Mouse (Mus musculus): ENCODE measurements around the gene Tgm2. TPM values are rescaled to one million over a fixed set of nuclear protein-coding genes. Genes with fewer than 3 reads are reported as not detected.
A peak's percentile ranks its signal among the peaks of the same experiment; 100 is the strongest.

Gene Tgm2
- polyA plus RNA-seq, 1 experiment from 2014 or later = 2.2 TPM

GRCm38 (mm10) chr2:158068444-158068971, 77.7 kb downstream of the Tgm2 start:
- Histone ChIP-seq H3K9me3 (replicated peaks; ENCODE audit: control insufficient read depth, low read length) (no peaks in the 10 kb centered on the region), H3K4me1 (ENCODE audit: control insufficient read depth, insufficient read depth, low read length) (no peaks in the 10 kb centered on the region), H3K27ac (replicated peaks; ENCODE audit: low read depth, low read length) (no peak overlapping the region), H3K4me2 (ENCODE audit: low read depth, low read length) (no peak overlapping the region), H3K9ac (replicated peaks; ENCODE audit: low read length) (no peak overlapping the region), H3K27me3 (ENCODE audit: control insufficient read depth, insufficient read depth, low read length) (no peaks in the 10 kb centered on the region), H3K4me3 (ENCODE audit: low read depth, low read length) (no peak overlapping the region), H3K36me3 (replicated peaks; ENCODE audit: control insufficient read depth, insufficient read depth, low read depth, low read length) (peaks cover 4% of the 10 kb centered on the region)
- ATAC-seq (replicated peaks; ENCODE audit: insufficient number of reproducible peaks, low FRiP score, low TSS enrichment, low read depth) = no peak
- DNase-seq (ENCODE audit: low spot score) = no peak

DNA sequence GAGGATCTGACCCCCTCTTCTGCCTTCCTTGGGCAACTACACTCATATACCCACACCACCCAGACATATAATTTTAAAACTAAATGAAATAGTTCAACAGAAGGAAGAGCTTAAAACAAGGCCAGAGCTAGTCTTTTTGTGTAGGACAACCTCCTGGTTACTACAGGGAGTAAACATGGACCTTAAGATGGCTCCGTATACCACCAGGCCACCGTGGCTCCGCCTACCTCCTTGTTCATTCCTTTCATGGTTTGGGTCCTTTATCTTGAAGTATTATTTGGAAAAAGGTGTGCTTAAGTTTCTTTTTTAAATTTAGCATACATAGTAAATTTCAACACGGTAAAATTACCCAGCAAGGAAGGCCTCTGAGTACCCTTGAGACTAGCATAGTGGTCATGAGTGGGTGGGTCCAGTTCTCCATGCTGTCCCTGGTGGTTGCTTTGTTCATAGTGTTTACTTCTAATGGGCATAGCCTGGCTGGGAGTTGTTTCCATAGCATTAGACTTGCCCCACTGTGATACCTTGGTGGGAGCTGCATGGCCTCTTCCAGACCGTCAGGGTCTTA, 78.9 kb downstream of the Tgm2 start:
- no peak for ATAC-seq (replicated peaks; ENCODE audit: insufficient number of reproducible peaks, low FRiP score, low TSS enrichment, low read depth)
- 95% methylated on average over 5 of the region's 5 CpGs for WGBS
- H3K36me3 ChIP-seq (replicated peaks; ENCODE audit: control insufficient read depth, insufficient read depth, low read depth, low read length) = no peaks in the 10 kb centered on the region; the same call in 1 of the 2 replicates

GRCm38 (mm10) chr2:158066456-158066855, 79.8 kb downstream of the Tgm2 start:
- no peak overlapping the region for H3K4me3 ChIP-seq (ENCODE audit: low read depth, low read length)
- no peak overlapping the region for H3K9ac ChIP-seq (replicated peaks; ENCODE audit: low read length)
- H3K27ac ChIP-seq (replicated peaks; ENCODE audit: low read depth, low read length) = no peak overlapping the region
- no peak overlapping the region for H3K4me2 ChIP-seq (ENCODE audit: low read depth, low read length)
- no peaks in the 10 kb centered on the region for H3K9me3 ChIP-seq (replicated peaks; ENCODE audit: control insufficient read depth, low read length)
- no peaks in the 10 kb centered on the region for H3K27me3 ChIP-seq (ENCODE audit: control insufficient read depth, insufficient read depth, low read length)
- peak; percentile 8 for DNase-seq (ENCODE audit: low spot score)
- no peaks in the 10 kb centered on the region; the same call in 1 of the 2 replicates for H3K36me3 ChIP-seq (replicated peaks; ENCODE audit: control insufficient read depth, insufficient read depth, low read depth, low read length)
- no peaks in the 10 kb centered on the region for H3K4me1 ChIP-seq (ENCODE audit: control insufficient read depth, insufficient read depth, low read length)
- no peak for ATAC-seq (replicated peaks; ENCODE audit: insufficient number of reproducible peaks, low FRiP score, low TSS enrichment, low read depth)

More for the DNA sequence above, 78.9 kb downstream of the Tgm2 start:
- no peaks in the 10 kb centered on the region for H3K9me3 ChIP-seq (replicated peaks; ENCODE audit: control insufficient read depth, low read length)
- no peak overlapping the region for H3K4me2 ChIP-seq (ENCODE audit: low read depth, low read length)
- H3K27ac ChIP-seq (replicated peaks; ENCODE audit: low read depth, low read length) = no peak overlapping the region
- no peak overlapping the region for H3K4me3 ChIP-seq (ENCODE audit: low read depth, low read length)
- no peaks in the 10 kb centered on the region for H3K27me3 ChIP-seq (ENCODE audit: control insufficient read depth, insufficient read depth, low read length)
- no peaks in the 10 kb centered on the region for H3K4me1 ChIP-seq (ENCODE audit: control insufficient read depth, insufficient read depth, low read length)
- no peak for DNase-seq (ENCODE audit: low spot score)
- no peak overlapping the region for H3K9ac ChIP-seq (replicated peaks; ENCODE audit: low read length)

Other genes starting within 250 kb of the Tgm2 start
- gene Vstm2l, start 231.8 kb downstream of the Tgm2 start, polyA plus RNA-seq (2014; fragmentation: Nextera tagmentation; extraction: Ambion mirVana) = 1.4 and 1.5 TPM in 2 replicates
- gene Tti1, start 118.0 kb downstream of the Tgm2 start, polyA plus RNA-seq (2014; fragmentation: Nextera tagmentation; extraction: Ambion mirVana) = 27.9 and 28.5 TPM in 2 replicates
- gene Rprd1b, start 117.9 kb downstream of the Tgm2 start, polyA plus RNA-seq (2014; fragmentation: Nextera tagmentation; extraction: Ambion mirVana) = 59.2 and 62.7 TPM in 2 replicates
- 1.00 and 1.4 TPM in 2 replicates for gene D630003M21Rik, start 82.8 kb upstream of the Tgm2 start, polyA plus RNA-seq (2014; fragmentation: Nextera tagmentation; extraction: Ambion mirVana)
- gene Bpi, start 111.7 kb upstream of the Tgm2 start, polyA plus RNA-seq (2014; fragmentation: Nextera tagmentation; extraction: Ambion mirVana) = not detected in 2 replicates
- 3.8 and 4.6 TPM in 2 replicates for gene Lbp, start 160.1 kb upstream of the Tgm2 start, polyA plus RNA-seq (2014; fragmentation: Nextera tagmentation; extraction: Ambion mirVana)
- gene Snhg11, start 229.2 kb upstream of the Tgm2 start, polyA plus RNA-seq (2014; fragmentation: Nextera tagmentation; extraction: Ambion mirVana) = 6.9 and 8.0 TPM in 2 replicates

Data from embryonic facial prominence, embryonic 11.5 days (tissue).